Mouse (Mus musculus) adrenal gland, adult 18-20 months (tissue): Measurements from ENCODE around the gene Trp53bp2. TPM values are rescaled to one million over a fixed set of nuclear protein-coding genes. Genes with fewer than 3 reads are reported as not detected.

ENCODE experiments used
- DNase-seq, 2 experiments: peaks; one replicate each; pipeline ENCODE4 v3.0.0; 2021 to 2022; ENCODE audit warnings: low spot score in 2 of 2
- total RNA-seq, 2 experiments: library from RNA; stranded (reverse); gene quantifications; 1 replicate in 1 of 2; 2 replicates in 1 of 2; pipeline ENCODE4 v1.2.3; 2021

Gene Trp53bp2
- total RNA-seq, 2 experiments from 2014 or later: 17.5 to 20.2 TPM

GRCm38 (mm10) chr1:182458556-182458955, 49.6 kb downstream of the Trp53bp2 start:
- DNase-seq: no peak

- no peak for DNase-seq
Observed at GRCm38 (mm10) chr1:182459436-182459835, 50.5 kb downstream of the Trp53bp2 start.

GRCm38 (mm10) chr1:182460291-182461244, 51.6 kb downstream of the Trp53bp2 start:
- no peak for DNase-seq

GRCm38 (mm10) chr1:182461261-182461660, 52.3 kb downstream of the Trp53bp2 start:
- DNase-seq: no peak

GRCm38 (mm10) chr1:182461813-182462212, 52.8 kb downstream of the Trp53bp2 start:
- no peak for DNase-seq

- no peak for DNase-seq
Observed at GRCm38 (mm10) chr1:182465309-182465708, 56.3 kb downstream of the Trp53bp2 start.

- no peak for DNase-seq
Observed at GRCm38 (mm10) chr1:182465978-182466377, 57.0 kb downstream of the Trp53bp2 start.

GRCm38 (mm10) chr1:182475005-182475796, 66.2 kb downstream of the Trp53bp2 start:
- DNase-seq: no peak

GRCm38 (mm10) chr1:182478935-182479334, 70.0 kb downstream of the Trp53bp2 start:
- no peak for DNase-seq

- DNase-seq: no peak
Observed at GRCm38 (mm10) chr1:182481138-182481537, 72.2 kb downstream of the Trp53bp2 start.

- no peak for DNase-seq
Observed at GRCm38 (mm10) chr1:182481646-182482295, 72.8 kb downstream of the Trp53bp2 start.

- no peak for DNase-seq
Observed at GRCm38 (mm10) chr1:182482991-182483909, 74.3 kb downstream of the Trp53bp2 start.

GRCm38 (mm10) chr1:182483910-182484274, 74.9 kb downstream of the Trp53bp2 start:
- no peak for DNase-seq

GRCm38 (mm10) chr1:182488503-182488902, 79.5 kb downstream of the Trp53bp2 start:
- DNase-seq: no peak

GRCm38 (mm10) chr1:182489803-182490452, 81.0 kb downstream of the Trp53bp2 start:
- DNase-seq: peak; percentile 90 to 95

- no peak for DNase-seq
Observed at GRCm38 (mm10) chr1:182490568-182490967, 81.6 kb downstream of the Trp53bp2 start.

- DNase-seq: no peak
Observed at GRCm38 (mm10) chr1:182491839-182492238, 82.9 kb downstream of the Trp53bp2 start.

GRCm38 (mm10) chr1:182494285-182495145, 85.5 kb downstream of the Trp53bp2 start:
- DNase-seq: no peak

- DNase-seq: no peak
Observed at GRCm38 (mm10) chr1:182496685-182497084, 87.7 kb downstream of the Trp53bp2 start.
